Mouse (Mus musculus): Measurements from ENCODE around the gene 2410004B18Rik. TPM values are rescaled to one million over a fixed set of nuclear protein-coding genes. Genes with fewer than 3 reads are reported as not detected.
"Not testable (repeated sequence)": the region's sequence is repeated elsewhere in the genome, so short reads cannot be mapped to it uniquely, and the experiment has no call there.

2410004B18Rik gene
- total RNA-seq, 2 experiments from 2014 or later: 14.3 to 17.9 TPM

DNA sequence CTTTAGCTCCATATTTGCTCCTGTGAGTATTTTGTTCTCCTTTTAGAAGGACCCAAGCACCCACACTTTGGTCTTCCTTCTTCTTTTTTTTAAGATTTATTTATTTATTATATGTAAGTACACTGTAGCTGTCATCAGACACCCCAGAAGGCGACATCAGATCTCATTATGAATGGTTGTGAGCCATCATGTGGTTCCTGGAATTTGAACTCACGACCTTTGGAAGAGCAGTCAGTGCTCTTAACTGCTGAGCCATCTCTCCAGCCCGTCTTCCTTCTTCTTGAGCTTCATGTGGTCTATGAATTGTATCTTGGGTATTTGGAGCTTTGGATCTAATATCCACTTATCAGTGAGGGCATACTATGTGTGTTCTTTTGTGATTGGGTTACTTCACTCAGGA is 27.8 kb downstream of the 2410004B18Rik start:
- DNase-seq: not testable (repeated sequence)

GRCm38 (mm10) chr3:145966806-145967205 is 29.0 kb downstream of the 2410004B18Rik start:
- DNase-seq: no peak

DNA sequence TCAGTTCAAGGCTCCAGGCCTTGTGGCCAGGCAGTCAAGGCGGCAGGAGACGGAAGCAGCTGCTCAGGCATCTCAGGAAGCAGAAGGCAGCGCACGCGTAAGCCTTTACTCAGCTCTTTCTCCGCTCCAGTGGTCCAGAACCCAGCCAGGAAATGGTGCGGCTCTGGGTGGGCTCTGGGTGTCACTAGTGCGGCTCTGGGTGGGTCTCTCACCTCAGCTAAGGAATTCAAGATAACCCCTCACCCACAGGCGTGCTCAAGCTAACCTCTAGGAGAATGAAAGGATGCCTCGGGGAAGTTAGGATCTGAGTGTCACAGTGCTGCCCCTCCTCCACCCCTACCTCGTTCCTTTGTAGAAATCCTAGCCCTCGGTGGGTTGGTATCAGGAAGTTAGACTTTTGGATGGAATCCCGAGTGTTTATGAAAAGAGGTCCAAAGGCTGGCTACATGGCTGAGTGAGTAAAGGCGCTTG is 31.3 kb downstream of the 2410004B18Rik start:
- no peak for DNase-seq

- no peak for DNase-seq
Measured at GRCm38 (mm10) chr3:145971501-145971900, 33.7 kb downstream of the 2410004B18Rik start.

GRCm38 (mm10) chr3:145974986-145975385 is 37.2 kb downstream of the 2410004B18Rik start:
- DNase-seq: no peak

- DNase-seq: peak; percentile 1
Measured at GRCm38 (mm10) chr3:145985333-145985925, 47.6 kb downstream of the 2410004B18Rik start.

GRCm38 (mm10) chr3:145986317-145987001 is 48.6 kb downstream of the 2410004B18Rik start:
- peak; percentile 1 for DNase-seq

DNA sequence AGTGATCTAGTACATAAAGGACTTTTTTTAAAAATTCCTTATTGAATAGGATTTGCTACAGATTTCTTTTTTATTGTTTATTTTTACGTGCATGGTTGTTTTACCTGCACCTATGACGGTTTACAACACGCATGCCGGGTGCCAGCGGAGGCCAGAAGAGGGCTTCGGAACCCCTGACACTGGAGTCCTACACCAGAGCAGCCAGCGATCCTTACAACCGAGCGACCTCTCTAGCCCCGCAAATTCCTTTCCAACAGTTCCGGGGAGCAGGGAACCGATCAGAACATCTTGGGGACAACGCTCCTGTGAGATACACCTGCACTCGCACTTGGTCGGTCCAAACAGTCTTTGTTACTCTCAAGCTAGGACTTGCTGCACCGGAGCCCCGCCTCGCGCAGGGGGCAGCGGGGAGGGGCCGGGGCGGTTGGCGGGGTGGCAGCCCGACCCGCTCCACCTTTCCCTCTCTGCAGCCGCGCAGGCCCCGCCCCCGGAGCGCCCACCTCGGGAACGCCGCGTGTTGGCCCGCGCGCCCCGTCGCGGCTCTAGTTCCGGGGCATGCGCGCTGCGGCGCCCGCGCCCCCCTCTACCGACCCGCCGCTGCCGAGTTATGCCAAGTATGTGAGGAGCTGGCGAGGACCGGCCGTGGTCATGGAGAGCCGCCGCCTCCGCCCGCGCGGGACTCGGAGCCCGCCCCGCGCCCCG is 49.6 kb downstream of the 2410004B18Rik start, which contains the start of gene Syde2:
Gene Syde2, plus strand, starts transcription at position 603 of the 702 bp plus-strand sequence.
- peak; percentile 79 for DNase-seq

GRCm38 (mm10) chr3:145987970-145988683 is 50.3 kb downstream of the 2410004B18Rik start:
- DNase-seq: peak; percentile 87

- DNase-seq: no peak
Measured at GRCm38 (mm10) chr3:145988684-145989575, 51.1 kb downstream of the 2410004B18Rik start.

GRCm38 (mm10) chr3:145989576-145990081 is 51.8 kb downstream of the 2410004B18Rik start:
- no peak for DNase-seq

GRCm38 (mm10) chr3:145991130-145991529 is 53.3 kb downstream of the 2410004B18Rik start:
- DNase-seq: no peak

- no peak for DNase-seq
Measured at GRCm38 (mm10) chr3:145991976-145992730, 54.3 kb downstream of the 2410004B18Rik start.

DNA sequence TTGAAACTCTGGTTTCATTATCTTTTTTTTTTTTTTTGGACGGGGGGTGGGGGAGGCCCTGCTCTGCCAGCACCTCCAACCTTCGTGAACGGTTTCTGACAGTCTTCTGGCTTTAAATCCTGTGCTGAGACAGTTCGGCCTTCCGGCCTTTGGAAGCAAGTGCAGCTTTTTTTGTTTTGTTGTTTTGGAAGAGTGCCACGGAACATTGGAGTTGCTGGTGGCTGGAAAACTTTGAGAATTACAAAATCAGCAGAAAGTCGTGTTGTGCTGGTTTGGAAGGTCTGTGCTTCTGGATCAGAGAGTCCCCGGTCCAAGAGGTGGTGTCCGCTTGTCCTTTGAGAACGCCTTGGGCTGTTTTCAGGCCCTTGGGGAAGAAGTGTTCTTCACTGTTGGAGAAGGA is 55.0 kb downstream of the 2410004B18Rik start:
- peak; percentile 58 for DNase-seq

DNA sequence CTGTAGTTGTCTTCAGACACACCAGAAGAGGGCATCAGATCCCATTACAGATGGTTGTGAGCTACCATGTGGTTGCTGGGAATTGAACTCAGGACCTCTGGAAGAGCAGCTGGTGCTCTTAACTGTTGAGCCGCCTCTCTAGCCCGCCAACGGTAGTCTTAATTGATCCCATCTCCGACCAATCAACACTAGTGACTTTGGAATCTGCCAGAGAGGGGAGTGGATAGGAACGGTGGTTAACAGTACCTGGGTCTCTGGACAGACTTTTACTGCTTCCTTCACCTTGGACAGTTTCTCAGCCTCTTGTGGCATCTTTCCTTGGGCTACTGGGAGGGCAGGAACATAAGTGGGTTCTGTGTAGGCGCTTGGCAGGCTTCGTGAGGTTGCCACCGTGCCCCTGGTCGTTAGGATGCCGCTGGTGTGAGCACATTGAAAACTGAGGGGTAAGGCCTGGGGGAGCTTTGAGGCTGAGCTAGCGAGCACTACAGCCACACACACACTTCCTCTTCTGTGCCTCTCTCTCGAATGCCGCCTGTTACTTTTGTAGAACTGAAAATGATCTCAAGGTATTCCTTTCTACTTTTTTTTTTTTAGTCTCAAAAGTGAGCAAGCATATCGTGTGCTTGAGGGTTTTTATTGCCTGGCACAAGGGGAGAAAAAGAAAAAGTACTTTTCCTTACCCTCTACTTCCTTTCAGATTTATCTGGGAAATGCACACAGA is 55.8 kb downstream of the 2410004B18Rik start:
- no peak for DNase-seq
